Mouse (Mus musculus): ENCODE results near the gene Dach1.

Dach1 gene

DNA sequence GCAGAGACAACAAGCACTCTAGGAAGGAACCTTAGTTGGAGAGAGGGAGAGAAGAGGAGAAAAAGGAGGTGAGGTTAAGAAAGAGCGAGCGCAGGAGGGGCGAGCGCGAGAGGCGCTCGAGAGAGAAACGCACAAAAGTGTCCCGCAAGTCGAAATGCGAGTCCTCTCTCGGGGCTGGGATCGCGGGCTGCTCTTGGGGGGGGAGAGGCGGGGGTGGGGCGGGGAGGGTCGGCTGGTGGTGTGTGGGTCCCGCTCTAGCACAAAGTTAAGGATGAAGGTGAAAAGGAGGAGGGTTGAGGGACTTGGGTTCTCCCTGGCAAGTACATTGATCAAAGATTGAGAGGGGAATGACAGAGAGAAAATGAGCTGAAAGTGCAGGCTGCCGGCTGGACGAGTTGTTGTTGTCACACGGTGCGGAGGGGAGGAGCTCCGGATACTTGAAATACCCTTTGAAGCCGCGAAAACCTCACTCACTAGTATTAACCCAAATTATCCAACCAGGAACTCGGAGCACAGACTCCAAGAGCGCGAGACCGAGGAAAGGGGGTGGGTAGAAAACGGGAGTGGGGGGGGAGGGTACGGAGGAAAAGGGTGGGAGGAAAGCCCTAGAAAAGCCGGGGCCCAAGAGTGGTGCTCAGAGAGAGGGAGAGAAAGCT, at the start of gene Dach1:
Dach1 (minus strand) TSS at position 345 of the 656 bp plus-strand sequence.
- no peak for DNase-seq (ENCODE audit: low read depth, low spot score)

DNA sequence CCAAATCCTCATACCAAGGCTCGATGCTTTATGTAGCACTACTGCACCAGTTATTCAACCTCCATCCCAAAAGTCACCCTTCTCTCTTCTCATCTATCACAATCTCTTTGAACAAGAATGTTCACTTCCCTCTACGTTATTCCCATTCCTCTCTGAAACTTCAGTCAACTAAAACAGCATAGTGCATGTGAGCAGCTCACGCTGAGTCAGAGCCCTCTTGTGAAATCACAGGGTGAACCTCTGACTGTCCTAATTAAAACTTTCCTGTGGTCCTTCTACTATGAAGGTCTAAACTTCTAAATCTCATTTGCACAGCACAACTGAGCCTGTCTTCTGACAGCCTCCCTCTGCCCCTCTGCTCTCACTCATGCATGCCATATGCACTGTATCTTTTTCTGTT, 30.5 kb upstream of the Dach1 start:
- no peak for DNase-seq (ENCODE audit: low read depth, low spot score)

DNA sequence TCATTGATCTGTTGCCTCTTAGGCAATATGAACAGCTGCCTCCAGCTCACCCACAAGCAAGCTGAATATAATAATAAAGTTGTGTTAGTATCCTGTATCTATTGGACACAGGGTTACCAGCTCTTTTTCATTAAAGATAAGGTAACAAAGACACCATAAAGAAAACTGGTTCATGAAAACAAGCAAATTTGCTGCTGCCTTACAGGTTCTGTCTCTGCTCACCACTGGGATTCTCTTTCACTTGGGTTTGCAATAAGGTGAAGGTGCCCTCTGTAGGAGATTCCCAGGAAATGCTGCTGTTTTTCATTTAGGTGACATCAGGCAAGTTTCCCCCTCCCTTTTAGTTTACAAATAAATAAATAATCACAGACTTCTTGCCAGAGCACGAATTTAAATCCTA, 12.0 kb upstream of the Dach1 start:
- DNase-seq (ENCODE audit: low read depth, low spot score): no peak

DNA sequence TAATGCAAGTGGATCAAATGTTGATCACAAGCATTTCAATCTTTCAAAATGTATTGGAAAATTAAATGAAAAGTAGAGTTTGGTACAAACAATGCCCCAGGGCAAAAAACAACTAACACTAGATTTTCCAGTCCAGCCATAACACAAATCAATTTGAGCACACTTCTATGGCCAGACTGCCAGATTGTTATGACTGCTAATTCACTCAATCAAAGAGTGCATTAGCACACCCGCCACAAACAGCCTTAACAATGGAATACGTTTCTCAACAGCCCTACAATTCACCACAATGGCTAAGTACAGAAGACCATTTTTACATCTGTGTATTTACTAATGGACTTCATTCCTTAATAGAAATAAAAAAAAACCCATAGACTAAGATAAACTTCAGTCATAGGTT, 4.3 kb upstream of the Dach1 start:
- DNase-seq (ENCODE audit: low read depth, low spot score): no peak

DNA sequence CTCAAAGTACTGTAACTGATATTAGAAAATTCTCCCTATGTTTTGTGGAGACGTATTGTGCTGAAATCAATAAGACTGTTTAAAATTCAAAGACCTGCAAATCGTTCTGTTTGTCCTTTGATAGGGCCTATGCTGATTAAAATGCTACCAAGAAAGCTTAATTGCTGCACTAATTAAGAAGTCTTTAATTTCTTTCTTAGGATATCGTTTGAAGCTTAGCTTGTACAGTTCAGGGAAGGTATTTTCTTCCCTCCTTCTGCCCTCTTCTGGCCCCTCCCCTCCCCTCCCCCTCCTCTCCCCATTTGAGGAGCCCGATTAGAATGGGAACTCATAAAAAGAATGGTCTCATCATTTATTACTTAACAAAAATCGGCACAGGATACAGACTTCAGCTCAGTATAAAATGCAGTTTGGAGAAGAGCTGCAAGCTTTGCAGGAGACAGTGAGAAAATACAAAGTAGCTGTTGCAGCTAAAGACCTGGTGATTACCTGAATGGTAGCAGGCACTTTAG, 2.9 kb upstream of the Dach1 start:
- DNase-seq (ENCODE audit: low read depth, low spot score): no peak

DNA sequence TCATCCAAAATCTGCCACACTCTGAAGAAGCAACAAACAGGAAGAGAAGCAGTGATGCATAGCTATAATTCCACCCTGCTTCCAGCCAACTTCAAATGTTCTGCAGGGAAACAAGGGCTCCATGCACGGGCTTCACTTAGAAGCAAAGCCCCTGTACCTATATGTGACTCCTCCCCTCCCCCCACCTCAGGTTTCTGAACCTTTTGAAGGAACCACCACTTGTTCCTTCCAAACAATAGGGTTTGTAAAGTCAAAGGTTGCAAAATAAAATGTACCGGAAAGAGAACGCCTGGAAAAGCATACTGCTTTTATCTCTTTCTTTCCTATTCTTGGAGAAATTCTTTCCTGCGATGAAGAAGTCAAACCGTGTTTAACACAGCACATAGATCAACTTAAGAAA, 2.3 kb upstream of the Dach1 start:
- DNase-seq (ENCODE audit: low read depth, low spot score): no peak

DNA sequence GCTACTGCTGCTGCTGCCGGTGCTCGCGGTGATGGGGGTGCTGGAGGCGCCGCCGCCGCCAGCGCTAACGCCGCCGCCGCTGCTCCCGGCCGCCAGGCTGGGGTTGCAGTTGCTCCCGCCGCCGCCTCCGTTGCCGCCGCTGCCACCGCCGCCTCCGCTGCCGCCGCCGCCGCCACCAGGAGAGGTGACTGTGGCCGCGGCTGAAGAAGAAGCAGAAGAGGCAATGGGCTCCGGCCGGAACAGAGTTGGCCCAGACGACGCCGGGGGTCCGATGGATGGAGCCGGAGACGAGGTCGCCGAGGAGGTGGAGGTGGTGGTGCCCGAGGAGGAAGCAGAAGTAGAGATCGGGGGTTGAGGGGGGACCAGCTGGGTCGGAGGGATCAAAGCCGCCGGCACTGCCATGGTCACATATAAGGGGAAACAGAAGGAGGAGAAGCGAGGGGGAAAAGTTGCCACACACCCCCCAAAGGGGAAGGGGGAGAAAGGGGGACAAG, 610 bp downstream of the Dach1 start:
- no peak for DNase-seq (ENCODE audit: low read depth, low spot score)

DNA sequence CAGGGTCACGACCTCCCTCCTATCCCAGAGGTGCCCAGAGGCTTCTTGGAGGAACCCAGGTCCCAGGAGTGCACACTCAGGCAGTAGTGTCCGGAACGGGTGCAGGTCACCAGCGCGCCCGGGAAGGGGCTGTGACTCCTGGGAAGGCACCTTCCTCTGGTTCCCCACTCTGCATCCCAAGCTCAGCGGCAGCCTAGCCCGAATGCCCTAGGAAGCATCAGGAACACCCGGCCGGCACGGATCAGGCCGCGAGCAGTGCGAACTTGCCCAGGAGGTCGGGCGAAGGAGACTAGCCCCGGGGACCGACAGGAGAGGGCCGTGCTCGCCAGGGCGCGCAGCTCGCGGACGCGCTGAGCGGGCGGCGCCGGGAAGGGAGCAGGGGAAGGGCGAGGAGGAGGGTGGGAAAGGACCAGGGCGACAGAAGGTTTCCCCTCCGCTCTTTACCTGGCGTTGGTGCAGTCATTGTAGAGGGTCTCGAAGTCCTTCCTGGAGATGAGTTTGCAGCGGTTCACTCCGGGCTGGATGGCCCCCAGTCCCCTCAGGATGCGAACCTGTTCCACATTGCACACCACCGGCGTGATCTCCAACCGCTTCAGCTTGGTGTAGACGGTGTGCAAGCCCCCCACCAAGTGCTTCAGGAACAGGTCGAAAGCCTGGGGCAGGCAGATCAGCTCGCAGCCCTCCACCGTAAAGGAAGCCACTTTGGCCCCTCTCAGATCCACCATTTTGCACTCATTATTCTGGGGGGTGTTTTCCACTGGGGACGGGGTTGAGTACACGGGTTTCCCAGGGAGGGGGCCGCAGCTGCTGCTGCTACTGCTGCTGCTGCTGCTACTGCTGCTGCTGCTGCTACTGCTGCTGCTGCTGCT, 1.3 kb downstream of the Dach1 start:
- DNase-seq (ENCODE audit: low read depth, low spot score): no peak

DNA sequence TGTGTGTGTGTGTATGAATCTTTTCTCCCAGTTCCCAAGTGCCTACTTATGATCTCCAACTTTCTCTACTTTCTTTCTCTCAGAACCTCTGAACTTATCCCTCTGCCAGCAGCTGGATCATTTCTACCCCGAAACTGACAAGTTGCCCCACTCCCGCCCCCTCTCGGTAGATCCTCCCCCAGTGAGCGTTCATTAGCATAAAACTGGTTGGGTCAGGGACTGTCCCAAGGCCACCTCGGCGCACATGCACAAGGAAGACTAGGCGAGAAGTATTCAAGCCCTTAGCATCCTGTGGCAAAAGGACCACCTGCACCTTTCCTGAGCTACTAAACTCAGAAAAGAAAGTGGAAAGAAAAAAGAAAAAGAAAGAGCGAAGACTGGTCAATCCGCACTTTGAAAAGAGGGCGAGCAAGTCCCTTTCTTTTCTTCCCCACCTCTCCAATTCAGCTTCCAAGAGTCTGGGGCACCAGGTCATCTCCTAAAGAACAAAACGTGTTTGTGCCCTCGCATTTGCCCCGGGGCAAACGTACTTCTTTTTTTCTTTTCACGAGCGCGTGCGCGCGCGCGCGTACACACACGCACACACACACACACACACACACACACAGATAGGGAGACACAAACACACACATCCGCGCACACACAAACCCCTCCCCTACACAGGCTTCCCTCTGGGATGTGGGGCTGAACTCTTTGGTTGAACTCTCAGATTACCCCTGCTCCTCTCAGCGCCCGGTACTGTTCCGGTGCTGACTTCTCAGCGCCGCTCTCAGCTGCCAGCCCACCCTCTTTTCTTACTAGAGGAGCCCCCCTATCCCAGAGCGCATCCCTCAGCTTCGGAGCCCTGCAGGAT, 2.2 kb downstream of the Dach1 start:
- no peak for DNase-seq (ENCODE audit: low read depth, low spot score)

DNA sequence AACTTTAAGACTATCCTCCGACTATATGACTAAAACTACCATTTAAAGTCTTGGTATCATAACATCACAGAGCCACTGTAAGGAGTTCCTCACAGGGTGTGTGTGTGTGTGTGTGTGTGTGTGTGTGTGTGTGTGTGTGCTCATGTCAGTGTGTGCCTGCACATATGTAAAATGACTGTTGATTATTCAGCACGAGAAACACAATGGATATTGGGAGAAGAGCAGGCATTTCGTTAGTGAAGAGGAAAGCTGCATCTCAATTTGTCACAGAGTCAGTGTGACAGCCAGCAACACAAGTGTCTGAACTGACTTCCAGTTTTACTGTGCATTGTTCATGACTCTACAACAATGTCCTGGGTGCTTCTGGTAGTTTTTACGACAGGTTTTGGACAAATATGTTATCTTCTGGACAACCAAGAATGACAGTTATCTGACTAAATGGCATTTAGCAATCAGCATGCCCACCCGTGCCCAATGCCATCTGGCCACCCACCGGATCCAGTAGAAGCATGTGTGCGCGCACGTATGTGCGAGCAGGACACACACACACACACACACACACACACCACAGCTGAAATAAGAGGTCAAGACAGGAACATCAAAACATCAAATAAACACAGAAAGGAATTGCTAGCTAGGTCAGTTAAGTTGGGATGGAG, 3.1 kb downstream of the Dach1 start:
- DNase-seq (ENCODE audit: low read depth, low spot score): no peak

DNA sequence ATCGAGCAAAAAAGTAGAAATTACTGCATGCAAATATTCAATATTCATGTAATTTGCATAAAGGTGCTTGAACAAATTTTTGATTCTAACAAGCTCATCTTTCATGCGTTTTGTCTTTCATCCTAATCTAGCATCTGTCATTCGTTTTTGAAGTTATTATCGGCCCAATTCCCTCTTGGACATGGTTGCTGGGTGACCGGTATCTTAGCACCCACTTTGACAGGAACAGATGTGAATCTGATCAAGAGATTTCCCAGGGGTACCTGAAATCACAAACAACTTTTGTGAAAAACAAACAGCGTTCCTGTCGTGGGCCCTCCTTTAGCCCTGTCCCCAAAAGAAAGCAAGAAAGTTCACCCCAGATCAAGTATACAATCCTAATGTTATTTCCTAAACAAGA, 12.8 kb downstream of the Dach1 start:
- DNase-seq (ENCODE audit: low read depth, low spot score): no peak

DNA sequence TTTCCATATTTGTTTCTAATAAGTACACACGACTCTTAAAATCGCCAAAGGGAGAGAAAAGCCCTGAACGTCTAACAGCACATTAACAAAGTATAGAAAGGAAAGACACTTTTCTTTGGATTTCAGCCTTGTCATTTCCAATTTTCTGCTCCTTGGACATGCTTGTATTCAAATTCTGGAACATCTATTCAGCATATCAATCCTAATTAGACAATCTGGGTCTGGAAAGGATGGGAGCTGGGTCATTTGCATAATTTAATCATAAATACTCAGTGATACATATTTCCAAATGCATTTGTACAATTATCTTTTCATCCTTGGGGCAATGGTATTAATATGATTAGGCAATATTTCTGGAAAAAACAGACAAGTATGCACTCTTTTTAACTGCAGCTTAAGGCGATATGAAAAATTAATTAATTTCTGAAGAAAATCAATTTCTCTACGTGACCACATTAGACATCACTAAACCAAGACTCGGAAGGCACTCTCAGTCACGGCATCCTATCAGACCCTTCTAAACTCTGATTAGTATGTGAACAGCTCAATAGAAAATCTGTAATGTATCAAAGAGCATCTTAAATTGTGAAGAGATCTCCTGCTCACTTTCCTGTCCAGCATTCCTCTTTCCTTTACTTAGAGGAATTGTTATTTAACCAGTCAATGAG, 13.7 kb downstream of the Dach1 start:
- no peak for DNase-seq (ENCODE audit: low read depth, low spot score)

DNA sequence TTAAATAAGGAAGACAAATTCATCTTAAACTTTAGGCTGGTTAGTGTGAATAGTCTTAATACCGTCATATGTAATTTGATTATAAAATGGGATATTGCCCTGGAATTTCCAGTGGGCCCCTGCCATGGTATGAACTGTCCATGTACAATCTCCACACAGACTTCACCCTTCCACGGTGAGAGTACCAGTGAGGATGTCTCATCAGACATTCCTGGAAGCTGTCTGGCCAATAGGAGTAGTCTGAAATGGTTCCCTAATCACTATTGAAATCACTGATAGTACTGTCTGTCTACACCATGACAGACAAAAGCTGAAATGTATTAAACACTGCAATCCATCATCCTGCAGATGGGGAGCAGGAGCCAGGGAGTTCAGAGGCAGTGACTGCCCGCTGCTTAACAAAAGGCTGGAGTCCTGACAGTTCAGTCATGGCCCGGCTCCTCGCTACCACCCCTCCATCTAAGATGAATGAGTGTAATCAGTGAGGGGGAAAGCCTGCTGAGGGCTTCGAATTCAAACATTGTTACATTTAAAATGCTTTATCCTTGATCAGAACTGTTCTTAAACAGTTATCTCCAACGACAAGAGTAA, 14.6 kb downstream of the Dach1 start:
- no peak for DNase-seq (ENCODE audit: low read depth, low spot score)

DNA sequence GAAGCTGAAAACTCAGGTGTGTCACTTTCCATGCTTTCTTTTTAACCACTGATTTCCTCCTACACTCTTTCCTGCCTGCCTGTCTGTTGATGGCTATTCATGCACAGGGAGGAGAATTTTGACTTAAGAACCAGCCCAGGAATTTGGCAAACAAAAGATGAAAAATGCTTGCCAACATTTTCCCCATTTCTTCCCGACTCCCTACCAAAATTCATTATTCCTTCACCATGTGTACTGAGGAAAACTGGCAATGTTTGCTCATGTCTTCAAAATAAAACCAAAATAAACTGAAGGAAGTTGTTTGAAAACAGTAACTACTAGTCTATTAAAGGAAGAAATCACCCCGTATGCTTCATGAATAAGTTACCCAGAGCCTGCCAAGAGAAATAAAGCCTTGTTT, 27.8 kb downstream of the Dach1 start:
- DNase-seq (ENCODE audit: low read depth, low spot score): no peak

DNA sequence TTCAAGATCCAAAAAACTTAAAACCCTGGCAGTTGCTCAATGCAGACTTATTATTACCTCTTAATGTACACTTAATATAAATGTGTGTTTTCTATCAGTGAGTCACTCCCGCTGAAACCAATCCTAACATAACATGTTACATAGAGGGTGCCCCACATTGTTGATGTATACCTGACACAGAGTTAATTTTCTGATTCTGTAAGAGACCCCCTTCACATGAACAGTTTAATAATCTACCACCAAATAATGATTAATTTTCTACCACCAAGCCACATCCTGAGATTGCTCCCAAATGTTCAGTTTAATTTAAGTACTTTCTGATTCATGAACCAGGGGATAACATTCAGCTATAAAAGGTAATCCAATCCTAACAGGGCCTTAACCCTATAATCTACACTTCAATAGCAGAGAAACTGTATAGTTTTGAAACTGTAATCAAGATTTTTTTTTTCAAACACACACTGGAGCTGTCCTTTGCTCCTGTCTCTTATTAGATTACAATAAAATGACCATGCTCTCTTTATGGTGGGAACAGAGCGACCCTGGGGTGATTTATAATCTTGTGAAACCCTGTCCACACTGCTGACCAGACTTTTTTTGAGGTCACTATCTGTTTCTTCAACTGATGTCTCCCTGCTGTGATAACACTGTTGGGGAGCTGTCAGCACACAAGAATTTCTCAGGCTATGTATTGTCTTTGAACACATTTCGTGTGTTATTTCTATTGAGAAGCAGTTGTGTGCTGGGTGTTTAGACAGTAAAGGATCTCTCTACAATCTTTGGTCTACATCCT, 30.5 kb downstream of the Dach1 start:
- DNase-seq (ENCODE audit: low read depth, low spot score): no peak

DNA sequence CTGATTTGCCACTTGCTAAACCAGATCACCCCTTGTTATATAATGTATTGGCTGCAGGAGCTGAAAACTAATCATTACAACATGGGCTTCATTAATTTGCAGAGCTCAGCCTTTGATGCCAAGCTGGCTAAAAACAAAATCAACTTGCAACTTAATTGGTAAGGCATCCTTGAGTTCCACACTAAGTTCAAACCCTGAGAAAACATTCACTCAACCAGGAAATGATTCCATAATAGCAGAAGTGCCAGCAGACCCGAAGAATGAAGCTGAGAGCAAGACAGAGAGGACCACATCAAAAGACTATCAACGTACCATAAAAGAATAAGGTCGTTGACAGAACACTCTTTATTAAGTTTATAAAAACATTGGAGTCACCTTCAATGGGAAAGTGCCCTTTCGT, 35.0 kb downstream of the Dach1 start:
- no peak for DNase-seq (ENCODE audit: low read depth, low spot score)

DNA sequence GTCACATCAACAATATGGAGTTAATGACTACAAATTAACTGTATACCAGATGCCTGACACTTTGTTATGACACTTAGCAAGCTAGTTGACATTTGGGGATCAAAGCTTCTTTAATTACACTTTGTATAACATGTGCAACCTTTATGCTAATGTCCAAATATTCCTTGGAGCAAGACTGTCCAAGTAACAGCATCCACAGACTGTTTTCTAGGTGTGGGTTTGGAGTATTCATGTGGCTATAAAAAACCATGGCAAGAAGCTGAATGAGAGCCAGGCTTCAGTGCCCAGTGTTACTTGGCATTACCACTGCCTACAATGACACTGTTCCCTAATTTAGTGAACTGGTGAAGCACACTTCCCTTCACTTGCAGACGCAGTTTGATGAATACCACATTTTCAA, 46.5 kb downstream of the Dach1 start:
- DNase-seq (ENCODE audit: low read depth, low spot score): no peak

DNA sequence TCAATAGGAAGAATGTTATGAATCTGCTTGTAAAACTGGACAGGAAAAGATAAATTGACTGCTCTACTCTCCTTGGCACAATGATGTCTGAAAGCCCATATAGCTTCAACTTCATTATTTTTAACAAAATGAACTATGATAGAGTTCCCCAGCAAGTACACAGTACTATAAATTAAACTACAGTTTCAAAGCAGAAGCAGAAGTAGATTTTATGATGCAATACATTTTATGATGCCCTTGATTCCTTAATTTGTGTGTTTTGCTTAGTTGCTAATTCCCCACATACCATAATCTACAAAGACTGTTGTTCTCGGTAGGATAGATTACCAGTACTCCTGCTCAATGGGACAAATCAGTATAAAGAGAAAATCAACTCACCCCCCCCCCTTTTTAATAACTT, 52.9 kb downstream of the Dach1 start:
- no peak for DNase-seq (ENCODE audit: low read depth, low spot score)

DNA sequence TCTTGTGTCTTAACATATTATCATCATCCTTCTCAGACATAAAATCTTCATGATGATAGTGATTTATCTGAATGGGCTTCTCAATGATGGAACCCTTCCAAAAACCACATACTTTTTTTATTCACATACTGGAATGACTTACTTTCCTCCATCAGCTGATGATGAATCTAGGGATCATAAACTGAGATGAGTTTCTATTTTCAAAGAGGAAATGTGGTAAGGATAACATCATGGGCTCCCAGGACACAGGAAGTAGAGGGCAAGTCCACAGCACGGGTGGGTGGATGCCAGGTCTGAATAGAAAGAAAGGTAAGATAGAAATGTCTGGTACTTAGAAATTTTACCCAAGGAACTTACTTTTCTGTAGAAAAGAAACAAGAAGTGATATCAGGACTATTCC, 56.5 kb downstream of the Dach1 start:
- no peak for DNase-seq (ENCODE audit: low read depth, low spot score)

DNA sequence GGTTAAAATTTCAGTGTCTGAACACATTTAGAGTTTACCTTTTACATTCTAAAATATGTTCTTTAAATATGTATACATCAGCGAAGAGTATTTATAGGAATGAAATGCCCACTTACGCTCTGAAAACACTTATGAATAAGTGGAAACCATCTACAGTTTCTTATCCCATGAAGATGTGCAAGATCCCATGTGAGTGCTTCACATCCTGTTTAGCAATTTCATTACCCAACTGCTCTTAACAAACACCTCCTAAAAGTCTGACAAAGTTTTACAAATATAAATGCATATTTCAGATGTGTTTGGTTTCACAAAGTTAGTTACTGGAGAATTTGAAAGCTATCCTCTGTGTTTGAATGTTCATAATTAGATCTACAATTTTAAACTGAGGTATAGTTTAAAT, 59.6 kb downstream of the Dach1 start:
- no peak for DNase-seq (ENCODE audit: low read depth, low spot score)
